Mouse (Mus musculus) heart, postnatal 0 days (tissue): ENCODE results near the gene Hddc3. TPM values are rescaled to one million over a fixed set of nuclear protein-coding genes. Genes with fewer than 3 reads are reported as not detected.
A peak's percentile ranks its signal among the peaks of the same experiment; 100 is the strongest.

Experiments
- ATAC-seq: fragments of 200-750 bp; cut with Nextera tagmentation; 2 replicates; pipeline ENCODE4 v1.8.0; 2017; ENCODE audit warnings: low read depth, moderate number of reproducible peaks, moderate library complexity; ENCODE audit not compliant: insufficient read depth
- DNase-seq: peaks from one replicate; pipeline ENCODE4 v3.0.0-alpha.2; 2016; ENCODE audit warnings: low spot score
- H3K27ac ChIP-seq: fragments of 300-500 bp; sonication (generic); 2 replicates; pipeline ENCODE4 v1.5.1; 2014; ENCODE audit warnings: low read depth, mild to moderate bottlenecking
- H3K27me3 ChIP-seq: fragments of 300-500 bp; sonication (generic); 2 replicates; pipeline ENCODE4 v1.6.1; 2014; ENCODE audit warnings: low read length, mixed read lengths; ENCODE audit not compliant: control insufficient read depth, insufficient read depth
- H3K36me3 ChIP-seq: fragments of 300-500 bp; sonication (generic); replicated peaks from 2 replicates; pipeline ENCODE4 v1.6.1; 2014; ENCODE audit warnings: low read length, mixed read lengths; ENCODE audit not compliant: control insufficient read depth, insufficient read depth
- H3K4me1 ChIP-seq: fragments of 300-500 bp; sonication (generic); 2 replicates; pipeline ENCODE4 v1.6.1; 2014; ENCODE audit warnings: antibody characterized with exemption; ENCODE audit not compliant: control insufficient read depth, insufficient read depth
- H3K4me2 ChIP-seq: fragments of 300-500 bp; sonication (generic); 2 replicates; pipeline ENCODE4 v1.6.1; 2014; ENCODE audit warnings: low read depth, mild to moderate bottlenecking, low read length, moderate library complexity
- H3K4me3 ChIP-seq: fragments of 300-500 bp; sonication (generic); 2 replicates; pipeline ENCODE4 v1.5.1; 2014; ENCODE audit warnings: low read depth, low read length
- H3K9ac ChIP-seq: fragments of 300-500 bp; sonication (generic); replicated peaks from 2 replicates; pipeline ENCODE4 v1.6.1; 2014; ENCODE audit warnings: low read depth, low read length, mixed read lengths
- H3K9me3 ChIP-seq: fragments of 300-500 bp; sonication (generic); replicated peaks from 2 replicates; pipeline ENCODE4 v1.6.1; 2016; ENCODE audit warnings: low read length; ENCODE audit not compliant: control insufficient read depth
- CTCF ChIP-seq: IDR thresholded peaks from 2 replicates; pipeline ENCODE4 v1.5.1; 2016; ENCODE audit warnings: antibody characterized with exemption, control low read depth, low read depth
- EP300 ChIP-seq: IDR thresholded peaks from 2 replicates; pipeline ENCODE4 v1.6.1; 2016; ENCODE audit warnings: antibody characterized with exemption, low read depth
- WGBS: fragments of 180-500 bp; shearing (Covaris S2); extraction: QIAGEN DNeasy Blood & Tissue Kit; methylation state at CpG from one replicate; pipeline ENCODE4 v1.1.7; 2014; 5-methylcytosine and 5-hydroxymethylcytosine counted together
- polyA plus RNA-seq: library from polyadenylated mRNA; unstranded; fragments of >200 nt; fragmentation: Nextera tagmentation; extraction: Ambion mirVana; gene quantifications from 2 replicates; pipeline ENCODE4 v1.2.1, GENCODE M21; 2015
- total RNA-seq: library from RNA; depleted of rRNA; stranded (reverse); fragments of >200 nt; gene quantifications from 2 replicates; pipeline ENCODE4 v1.2.3, GENCODE M21; 2014; ENCODE audit warnings: low replicate concordance

Hddc3 gene
- total and polyA plus RNA-seq, 2 experiments from 2014 or later = 14.5 to 19.8 TPM

GRCm38 (mm10) chr7:80339371-80339770 lies 3.5 kb upstream of the Hddc3 start:
- H3K27ac ChIP-seq = no peak overlapping the region
- peak overlapping the region; percentile 66 for H3K4me3 ChIP-seq
- WGBS = 7% methylated on average over 17 of the region's 17 CpGs
- peak overlapping the region; percentile 40 for H3K9ac ChIP-seq
- no peak for DNase-seq
- no peak for TF ChIP-seq CTCF
- no peak for TF ChIP-seq EP300
- H3K36me3 ChIP-seq = peaks cover 33% of the 10 kb centered on the region
- peak overlapping the region; percentile 67 for H3K4me2 ChIP-seq
- H3K9me3 ChIP-seq = no peaks in the 10 kb centered on the region
- ATAC-seq = no peak
- H3K27me3 ChIP-seq = no peaks in the 10 kb centered on the region
- H3K4me1 ChIP-seq = peaks cover 23% of the 10 kb centered on the region

GRCm38 (mm10) chr7:80339793-80340628 lies 2.9 kb upstream of the Hddc3 start:
- Histone ChIP-seq H3K9me3 (no peaks in the 10 kb centered on the region), H3K36me3 (peaks cover 26% of the 10 kb centered on the region), H3K27ac (peak overlapping the region; percentile 96), H3K9ac (peak overlapping the region; percentile 60), H3K4me1 (peaks cover 23% of the 10 kb centered on the region), H3K27me3 (no peaks in the 10 kb centered on the region), H3K4me2 (peak overlapping the region; percentile 67), H3K4me3 (peak overlapping the region; percentile 66)
- WGBS = under 1% methylated on average over 44 of the region's 45 CpGs
- peak; percentile 98 for DNase-seq
- peak; percentile 97 for ATAC-seq
- TF ChIP-seq CTCF (peak; percentile 77), EP300 (no peak)

- DNase-seq (peak; percentile 87), ATAC-seq (peak; percentile 52)
- Histone ChIP-seq H3K27me3 (no peaks in the 10 kb centered on the region), H3K4me3 (peak within 1 kb of the TSS; percentile 66), H3K9me3 (no peaks in the 10 kb centered on the region), H3K4me1 (peaks cover 23% of the 10 kb centered on the region), H3K9ac (peak within 1 kb of the TSS; percentile 60), H3K4me2 (peak within 1 kb of the TSS; percentile 67), H3K36me3 (peaks cover 18% of the 10 kb centered on the region), H3K27ac (peak within 1 kb of the TSS; percentile 96)
- TF ChIP-seq CTCF (peak; percentile 69), EP300 (no peak)
- WGBS = 0% methylated on average over 11 of the region's 11 CpGs
Observed at GRCm38 (mm10) chr7:80340793-80341192, 2.1 kb upstream of the Hddc3 start, which contains the start of gene Unc45a. TSS of gene Unc45a (minus strand) at chr7:80341005.

GRCm38 (mm10) chr7:80341793-80342192 lies 1.1 kb upstream of the Hddc3 start:
- H3K36me3 ChIP-seq = peaks cover 8% of the 10 kb centered on the region
- H3K4me1 ChIP-seq = peaks cover 23% of the 10 kb centered on the region
- TF ChIP-seq EP300 (no peak), CTCF (no peak)
- no peak overlapping the region for H3K4me2 ChIP-seq
- no peaks in the 10 kb centered on the region for H3K9me3 ChIP-seq
- H3K9ac ChIP-seq = no peak overlapping the region
- WGBS = 61% methylated on average over 7 of the region's 7 CpGs
- no peak overlapping the region for H3K4me3 ChIP-seq
- no peak for DNase-seq
- no peak overlapping the region for H3K27ac ChIP-seq
- no peaks in the 10 kb centered on the region for H3K27me3 ChIP-seq
- ATAC-seq = no peak

GRCm38 (mm10) chr7:80343270-80344018 lies 540 bp downstream of the Hddc3 start:
- H3K9me3 ChIP-seq = no peaks in the 10 kb centered on the region
- no peak for DNase-seq
- WGBS = 26% methylated on average over 19 of the region's 19 CpGs
- H3K4me1 ChIP-seq = peaks cover 20% of the 10 kb centered on the region
- H3K27ac ChIP-seq = peak overlapping the region; percentile 76
- H3K4me3 ChIP-seq = peak overlapping the region; percentile 58
- H3K4me2 ChIP-seq = peak overlapping the region; percentile 87
- no peaks in the 10 kb centered on the region for H3K36me3 ChIP-seq
- no peak for ATAC-seq
- no peak for TF ChIP-seq CTCF
- no peak for TF ChIP-seq EP300
- H3K27me3 ChIP-seq = no peaks in the 10 kb centered on the region
- H3K9ac ChIP-seq = peak overlapping the region; percentile 73
